Mouse (Mus musculus) olfactory bulb, adult 2 months (tissue): ENCODE data around the gene Ipcef1.

Experiments used
- CTCF ChIP-seq: fragments of 200-500 bp; IDR thresholded peaks from 2 replicates; pipeline ENCODE4 v1.5.1; 2012; ENCODE audit warnings: low read depth, mild to moderate bottlenecking, low read length, moderate library complexity; ENCODE audit not compliant: insufficient read depth
- POLR2A ChIP-seq: fragments of 200-500 bp; IDR thresholded peaks from 2 replicates; pipeline ENCODE4 v1.6.1; 2012; ENCODE audit warnings: mild to moderate bottlenecking, low read depth, low read length, moderate library complexity; ENCODE audit not compliant: insufficient read depth

DNA sequence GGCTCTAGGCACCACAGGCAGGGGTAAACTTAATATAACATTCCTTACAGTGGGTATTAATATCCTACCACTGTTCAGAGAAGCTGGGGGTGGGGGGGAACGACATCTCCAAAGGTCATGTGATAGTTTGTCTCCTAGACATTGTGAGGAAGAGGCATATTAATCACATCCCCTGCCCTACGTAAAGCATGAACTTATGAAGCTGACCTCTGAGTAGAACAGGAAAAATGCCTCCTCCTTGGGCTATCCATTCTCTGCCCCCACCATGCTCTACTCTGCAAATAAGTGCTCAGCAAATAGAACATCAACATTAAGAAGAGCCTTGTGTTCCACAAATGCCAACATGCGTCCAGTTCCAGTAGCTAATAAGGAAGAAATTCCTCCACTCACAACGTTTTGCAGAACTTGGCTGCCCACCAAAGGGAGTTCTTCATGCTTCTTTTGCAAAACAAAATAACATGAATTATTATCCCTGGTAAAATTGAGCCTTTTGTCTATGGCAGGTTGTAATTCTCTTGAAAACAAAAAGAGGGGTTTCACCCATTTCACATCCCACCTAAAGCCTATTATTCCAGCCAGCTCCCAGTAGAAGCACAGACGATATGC, 162.5 kb downstream of the Ipcef1 start:
- TF ChIP-seq CTCF: no peak
- no peak for TF ChIP-seq POLR2A
